Mouse (Mus musculus) ES-Bruce4 (cell line): ENCODE measurements around the gene Ctbp1. TPM values are rescaled to one million over a fixed set of nuclear protein-coding genes. Genes with fewer than 3 reads are reported as not detected.

Experiments used
- H3K27ac ChIP-seq: 2 replicates; pipeline ENCODE4 v1.5.1; 2012; ENCODE audit warnings: low read length, inconsistent platforms; ENCODE audit not compliant: insufficient read depth
- H3K27me3 ChIP-seq: 2 replicates; pipeline ENCODE4 v1.6.1; 2012; ENCODE audit warnings: mild to moderate bottlenecking, low read length, inconsistent platforms; ENCODE audit not compliant: control insufficient read depth, poor library complexity, insufficient read depth, severe bottlenecking
- H3K36me3 ChIP-seq: 2 replicates; pipeline ENCODE4 v1.6.1; 2012; ENCODE audit warnings: inconsistent platforms, mild to moderate bottlenecking, low read length, moderate library complexity; ENCODE audit not compliant: control insufficient read depth, poor library complexity, insufficient read depth, severe bottlenecking
- H3K4me1 ChIP-seq: one replicate; pipeline ENCODE4 v1.8.1; 2011; ENCODE audit warnings: low read length; ENCODE audit not compliant: control insufficient read depth, insufficient read depth
- H3K4me3 ChIP-seq: 2 replicates; pipeline ENCODE4 v1.5.1; 2011; ENCODE audit warnings: low read depth, mild to moderate bottlenecking, low read length
- H3K9ac ChIP-seq: 2 replicates; pipeline ENCODE4 v1.6.1; 2012; ENCODE audit warnings: low read depth, mild to moderate bottlenecking, inconsistent platforms; ENCODE audit not compliant: poor library complexity, severe bottlenecking
- H3K9me3 ChIP-seq: replicated peaks from 2 replicates; pipeline ENCODE4 v1.6.1; 2012; ENCODE audit warnings: mild to moderate bottlenecking, low read length, inconsistent platforms; ENCODE audit not compliant: control insufficient read depth, poor library complexity, insufficient read depth, severe bottlenecking
- CTCF ChIP-seq: IDR thresholded peaks from one replicate; pipeline ENCODE4 v1.8.1; 2011; ENCODE audit warnings: low read depth, low read length
- EP300 ChIP-seq: IDR thresholded peaks from 2 replicates; pipeline ENCODE4 v1.6.1; 2011; ENCODE audit warnings: low read depth, low read length; ENCODE audit not compliant: insufficient read depth
- POLR2A ChIP-seq: IDR thresholded peaks from one replicate; pipeline ENCODE4 v1.8.1; 2011; ENCODE audit warnings: low read length; ENCODE audit not compliant: insufficient read depth
- polyA plus RNA-seq: library from polyadenylated mRNA; stranded (reverse); fragments of >200 nt; gene quantifications from 2 replicates; pipeline ENCODE4 v1.2.4, GENCODE M21; 2011; ENCODE audit warnings: low read depth; ENCODE audit not compliant: missing spikeins, insufficient read depth, insufficient read length

The Ctbp1 gene
- polyA plus RNA-seq, 1 experiment: 68.5 TPM

DNA sequence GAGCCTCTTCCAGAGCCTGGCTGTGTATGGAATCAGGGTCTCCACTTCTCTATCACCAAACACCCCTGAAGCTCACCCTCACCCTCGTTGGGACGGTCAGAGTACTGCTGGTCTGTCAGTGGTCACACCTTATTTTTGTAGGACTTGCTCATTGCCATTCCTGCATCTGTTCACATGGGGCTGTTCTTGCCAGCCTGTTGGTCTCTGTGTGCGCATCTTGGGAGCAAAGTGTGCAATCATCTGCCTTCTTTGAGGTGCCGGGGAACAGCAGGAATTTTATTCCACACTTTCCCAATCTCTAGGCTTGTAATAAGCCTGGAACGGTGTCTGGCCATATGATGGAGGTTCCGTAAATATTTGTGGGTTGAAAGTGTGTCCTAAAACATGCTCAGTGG lies 71.6 kb downstream of the Ctbp1 start:
- no peaks in the 10 kb centered on the region for H3K4me1 ChIP-seq
- no peak overlapping the region for H3K9ac ChIP-seq
- TF ChIP-seq EP300 (no peak), CTCF (no peak), POLR2A (no peak)
- no peak overlapping the region for H3K27ac ChIP-seq
- no peaks in the 10 kb centered on the region for H3K27me3 ChIP-seq
- H3K36me3 ChIP-seq: no peaks in the 10 kb centered on the region
- no peak overlapping the region for H3K4me3 ChIP-seq
- H3K9me3 ChIP-seq: no peaks in the 10 kb centered on the region

DNA sequence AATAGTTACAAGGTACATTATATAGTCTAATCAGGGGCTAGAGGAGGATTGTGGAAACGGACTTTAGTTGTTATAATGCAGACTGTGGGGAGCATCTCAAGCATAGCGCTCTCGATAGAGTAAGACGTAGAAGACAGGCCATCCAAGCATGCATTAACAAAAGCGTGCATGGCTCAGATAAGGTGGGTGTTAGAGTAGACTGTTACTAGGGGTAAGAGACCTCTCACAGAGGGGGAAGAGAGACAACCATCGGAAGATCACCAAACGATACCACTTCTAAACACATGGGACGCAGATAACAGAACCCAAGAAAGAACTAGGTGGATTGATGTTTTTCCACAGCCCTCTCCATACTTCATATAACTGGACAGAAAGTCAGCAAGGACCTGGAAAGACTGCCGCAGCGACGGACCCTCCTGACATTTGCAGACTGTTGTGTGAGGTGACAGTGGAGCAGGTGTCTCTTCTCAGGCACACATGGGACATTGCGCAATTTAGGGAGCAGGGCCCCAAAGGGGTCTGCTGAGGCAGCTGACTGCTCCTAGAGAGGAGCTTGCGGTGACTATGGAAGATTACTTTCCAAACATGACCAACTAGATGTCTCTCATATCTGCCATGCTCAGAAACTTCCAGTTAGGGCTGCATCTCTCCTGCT lies 72.2 kb downstream of the Ctbp1 start:
- Histone ChIP-seq H3K27me3 (no peaks in the 10 kb centered on the region), H3K4me3 (no peak overlapping the region), H3K4me1 (no peaks in the 10 kb centered on the region), H3K9me3 (no peaks in the 10 kb centered on the region), H3K27ac (no peak overlapping the region), H3K36me3 (no peaks in the 10 kb centered on the region), H3K9ac (no peak overlapping the region)
- TF ChIP-seq EP300 (no peak), CTCF (no peak), POLR2A (no peak)

DNA sequence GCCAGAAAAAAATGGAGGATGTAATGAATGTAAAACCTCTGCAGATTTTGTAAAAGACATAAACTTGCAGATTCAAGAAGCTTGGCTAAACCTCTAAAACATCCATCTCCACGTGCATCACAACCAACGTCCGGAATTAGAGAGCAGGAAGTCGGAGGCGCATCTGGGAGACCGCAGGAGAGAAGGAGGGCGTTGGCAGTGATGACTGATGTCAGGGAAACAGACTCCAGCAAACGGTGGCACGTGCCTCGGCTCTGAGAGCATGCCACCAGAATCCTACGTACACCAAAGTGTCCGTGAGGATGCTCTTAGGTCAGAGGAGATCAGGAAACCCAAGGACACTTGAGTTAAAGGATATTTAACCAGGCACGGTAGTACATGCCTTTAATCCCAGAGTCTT lies 73.1 kb downstream of the Ctbp1 start:
- no peaks in the 10 kb centered on the region for H3K27me3 ChIP-seq
- H3K9ac ChIP-seq: no peak overlapping the region
- no peaks in the 10 kb centered on the region for H3K4me1 ChIP-seq
- H3K4me3 ChIP-seq: no peak overlapping the region
- no peaks in the 10 kb centered on the region for H3K9me3 ChIP-seq
- H3K36me3 ChIP-seq: no peaks in the 10 kb centered on the region
- no peak for TF ChIP-seq EP300
- TF ChIP-seq CTCF: no peak
- no peak for TF ChIP-seq POLR2A
- H3K27ac ChIP-seq: no peak overlapping the region

DNA sequence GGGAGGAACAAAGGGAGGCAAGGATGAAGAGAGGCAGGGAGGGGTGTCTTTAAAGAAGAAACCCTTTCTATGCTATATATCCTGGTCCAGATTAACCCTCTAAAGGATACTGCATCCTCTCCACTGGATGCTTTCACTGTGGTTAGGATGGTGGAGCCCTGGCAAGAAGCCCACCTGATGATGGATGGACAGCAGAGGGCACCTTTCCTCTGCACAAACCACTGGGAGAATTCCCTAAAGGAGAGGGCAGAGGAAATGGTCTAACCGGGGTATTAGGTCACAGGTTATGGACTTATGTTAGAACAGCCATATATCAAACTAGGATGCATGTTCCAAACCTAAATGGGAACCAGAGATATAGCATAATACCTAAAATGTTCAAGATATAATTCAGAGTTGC lies 74.7 kb downstream of the Ctbp1 start:
- TF ChIP-seq CTCF (no peak), EP300 (no peak), POLR2A (no peak)
- no peak overlapping the region for H3K9ac ChIP-seq
- H3K27ac ChIP-seq: no peak overlapping the region
- H3K9me3 ChIP-seq: no peaks in the 10 kb centered on the region
- H3K36me3 ChIP-seq: no peaks in the 10 kb centered on the region
- no peaks in the 10 kb centered on the region for H3K27me3 ChIP-seq
- no peak overlapping the region for H3K4me3 ChIP-seq
- H3K4me1 ChIP-seq: no peaks in the 10 kb centered on the region

Other genes starting within 250 kb of the Ctbp1 start
- gene Slc5a1, start 170.8 kb downstream of the Ctbp1 start, polyA plus RNA-seq: 0.78 and 1.1 TPM in 2 replicates
- 0.59 and 0.87 TPM in 2 replicates for gene Spon2, start 56.5 kb downstream of the Ctbp1 start, polyA plus RNA-seq
- 90.5 and 96.8 TPM in 2 replicates for gene Maea, start 60.5 kb upstream of the Ctbp1 start, polyA plus RNA-seq
- gene Uvssa, start 103.6 kb upstream of the Ctbp1 start, polyA plus RNA-seq: 6.9 and 7.2 TPM in 2 replicates
- gene Nkx1-1, start 159.0 kb upstream of the Ctbp1 start, polyA plus RNA-seq: not detected in 2 replicates